Mouse (Mus musculus): ENCODE results near the gene Tmem131.

Tmem131 gene

DNA sequence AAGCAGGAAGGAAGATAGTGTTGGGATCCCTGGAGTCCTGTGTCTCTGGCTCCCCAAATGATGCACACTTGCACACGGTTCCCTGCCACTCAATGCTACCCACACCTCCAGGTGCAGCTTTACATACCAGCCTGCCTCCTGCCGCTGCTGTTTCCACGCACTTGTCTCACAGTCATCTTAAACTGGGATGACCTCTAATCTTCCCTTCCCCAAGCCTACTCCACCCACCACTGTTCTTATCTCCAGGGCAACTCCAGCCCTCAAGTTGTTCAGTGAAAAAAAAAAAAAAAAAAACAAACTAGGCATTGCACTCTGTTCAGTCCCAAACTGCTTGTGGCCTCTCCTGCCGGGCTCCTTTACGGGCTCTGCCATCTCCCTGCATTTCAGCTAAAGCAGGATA, at the start of gene Tmem131:
Tmem131 (minus strand) TSS at position 14 of the 400 bp plus-strand sequence.
- no peak for DNase-seq (ENCODE audit: low spot score in 2 of 2)

DNA sequence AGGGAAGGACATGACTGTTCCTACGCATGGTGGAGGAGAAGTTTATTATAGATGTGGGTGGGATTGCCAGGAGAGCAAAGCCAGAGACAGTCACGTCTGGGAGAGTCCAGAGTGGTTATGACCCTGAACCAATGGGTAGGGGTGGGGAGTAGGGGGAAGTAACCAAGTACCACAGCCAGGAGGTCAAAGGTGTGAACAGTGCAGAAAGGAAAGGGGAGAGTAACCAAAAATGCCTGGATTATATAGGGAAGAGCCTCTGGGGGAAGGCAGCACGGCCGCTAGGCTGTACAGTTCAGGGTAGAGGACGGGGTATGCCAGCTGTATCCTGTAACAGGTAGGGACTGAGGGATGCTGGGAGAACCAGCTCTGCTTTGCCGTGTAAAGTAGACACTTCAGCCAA, 45.1 kb upstream of the Tmem131 start:
- DNase-seq (ENCODE audit: low spot score in 2 of 2), result no peak

DNA sequence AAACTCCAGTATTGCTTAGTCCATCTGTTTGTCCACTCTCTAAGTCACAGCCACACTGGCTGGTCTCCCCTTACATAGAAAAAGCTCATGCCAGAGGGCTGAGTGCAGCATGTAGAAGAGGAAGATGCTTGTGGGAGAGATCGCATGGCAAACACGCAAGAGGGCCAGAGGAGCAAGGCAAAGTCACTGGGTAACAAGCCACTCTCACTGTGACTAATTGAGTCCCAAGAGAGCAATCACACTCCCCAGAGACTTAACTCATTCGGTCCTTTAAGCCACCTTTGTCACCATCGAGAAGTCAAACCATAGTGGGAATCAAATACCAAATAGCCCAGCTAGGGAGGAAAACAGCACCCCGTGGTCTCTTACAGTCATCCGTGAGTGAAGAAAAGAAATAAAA, 44.7 kb upstream of the Tmem131 start:
- no peak for DNase-seq (ENCODE audit: low spot score in 2 of 2)

DNA sequence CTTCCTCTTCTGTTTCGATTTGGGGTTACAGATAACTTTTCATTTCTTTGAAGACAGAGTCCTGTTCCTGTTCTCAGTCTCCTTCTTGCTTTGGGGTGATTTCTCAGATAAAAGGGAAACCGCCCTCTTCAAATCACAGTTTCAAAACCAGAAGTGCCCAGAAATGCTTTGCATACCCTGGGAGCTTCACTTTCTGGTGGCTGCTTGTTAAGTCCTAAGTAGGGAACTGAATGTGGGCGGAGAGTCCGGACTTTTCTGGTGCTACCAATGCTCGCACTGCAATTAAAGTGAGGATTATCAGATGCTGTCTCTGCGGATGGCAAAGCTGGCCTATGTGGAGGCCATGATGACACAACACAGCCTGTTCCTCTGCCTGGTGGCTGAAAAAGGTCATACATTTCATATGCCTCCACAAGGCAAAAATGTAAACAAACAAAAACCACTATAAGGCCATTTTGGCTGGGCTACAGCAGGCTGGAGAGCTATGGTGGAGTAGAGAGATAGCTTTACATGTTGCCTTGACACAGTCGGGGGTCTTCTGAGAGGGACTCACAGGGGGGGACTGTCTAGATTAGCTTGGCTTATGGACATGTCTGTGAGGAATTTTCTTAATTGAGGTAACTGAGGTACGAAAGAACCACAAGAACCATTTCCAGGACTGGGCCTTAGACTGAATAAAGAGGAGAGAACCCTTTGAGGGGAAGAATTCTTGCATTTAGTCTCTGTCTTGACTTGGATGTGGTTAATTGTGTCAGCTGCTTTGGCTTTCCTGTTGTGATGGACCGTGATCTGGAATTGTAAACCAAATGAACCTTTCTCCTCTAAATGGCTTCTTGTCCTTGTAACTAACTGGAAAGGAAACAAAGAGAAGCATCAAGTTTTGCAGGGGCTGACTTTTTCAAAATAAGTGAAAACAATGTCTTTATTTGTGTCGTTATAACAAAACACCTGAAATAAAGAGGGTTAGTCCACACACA, 44.0 kb upstream of the Tmem131 start:
- DNase-seq (ENCODE audit: low spot score in 2 of 2), result no peak

DNA sequence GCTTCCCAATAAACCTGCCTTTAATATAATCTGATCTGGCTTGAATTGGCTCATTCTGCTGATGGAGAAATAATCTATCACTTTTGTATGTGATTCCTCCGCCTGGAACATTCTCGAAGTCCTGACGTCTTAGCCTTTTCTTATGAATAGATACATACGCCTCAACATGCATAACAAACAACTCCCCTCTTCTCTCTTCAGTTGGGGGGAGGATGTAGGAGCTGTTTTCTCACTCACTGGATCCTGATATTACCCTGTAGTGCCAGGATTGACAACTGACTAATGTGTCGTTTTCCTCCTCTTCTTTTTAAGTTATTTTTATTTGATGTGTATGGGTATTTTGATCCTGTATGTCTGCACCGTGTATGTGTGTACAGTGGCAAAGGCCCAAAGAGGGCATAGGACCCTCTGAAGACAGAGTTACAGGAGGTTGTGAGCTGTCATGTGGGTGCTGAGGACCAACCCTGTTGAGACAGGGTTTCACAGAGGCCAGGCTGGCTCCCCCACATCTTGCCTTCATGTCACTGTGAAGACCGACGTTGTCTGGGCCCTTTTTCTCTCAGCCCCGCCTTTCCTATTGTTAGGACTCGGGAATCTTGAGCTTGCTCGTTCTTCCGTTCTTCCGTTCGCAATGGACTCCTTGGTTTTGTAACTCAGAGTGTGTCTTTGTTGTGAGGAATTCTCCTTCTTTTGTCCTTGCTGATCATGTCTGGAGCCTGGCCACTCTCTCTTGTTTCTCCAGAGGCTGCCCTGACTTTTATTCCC, 43.1 kb upstream of the Tmem131 start:
- no peak for DNase-seq (ENCODE audit: low spot score in 2 of 2)

DNA sequence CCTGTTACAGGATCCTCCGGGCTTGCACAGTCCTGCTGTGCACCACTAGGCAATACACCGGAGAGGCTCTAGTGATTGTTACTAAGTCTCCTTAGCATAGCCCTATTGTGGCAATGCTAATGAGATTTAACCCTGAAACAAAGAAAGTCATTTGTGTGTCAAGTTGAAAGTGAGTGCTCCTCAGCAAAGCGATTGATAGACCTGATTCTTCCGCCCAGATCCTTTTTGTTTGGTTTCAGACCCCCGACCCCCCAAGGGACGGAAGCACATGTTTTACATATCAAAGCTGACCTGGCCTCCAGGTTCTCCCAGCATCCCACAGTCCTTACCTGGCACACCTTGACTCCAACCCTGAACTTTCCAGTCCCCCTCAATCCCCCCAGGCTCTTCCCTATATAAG, 42.4 kb upstream of the Tmem131 start:
- DNase-seq (ENCODE audit: low spot score in 2 of 2), result no peak

DNA sequence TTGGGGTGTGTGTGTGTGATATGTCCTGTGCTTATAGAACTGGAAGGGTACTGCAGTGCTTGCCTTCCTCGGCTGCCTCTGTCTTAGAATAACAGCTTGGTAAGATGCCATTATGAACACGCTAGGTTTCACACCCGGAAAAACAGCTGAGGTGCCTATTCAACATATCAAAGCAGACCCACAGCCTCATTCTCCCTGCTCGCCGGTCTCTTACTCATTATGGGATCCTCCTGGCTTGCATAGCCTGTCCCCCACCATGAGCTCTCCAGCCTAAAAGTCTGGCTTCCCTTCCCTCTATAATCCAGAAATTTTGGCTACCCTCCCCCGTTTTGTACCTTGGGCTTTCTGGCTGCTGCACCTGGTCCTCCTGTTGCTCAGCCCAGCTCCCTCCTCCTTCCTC, 40.9 kb upstream of the Tmem131 start:
- DNase-seq (ENCODE audit: low spot score in 2 of 2), result no peak

DNA sequence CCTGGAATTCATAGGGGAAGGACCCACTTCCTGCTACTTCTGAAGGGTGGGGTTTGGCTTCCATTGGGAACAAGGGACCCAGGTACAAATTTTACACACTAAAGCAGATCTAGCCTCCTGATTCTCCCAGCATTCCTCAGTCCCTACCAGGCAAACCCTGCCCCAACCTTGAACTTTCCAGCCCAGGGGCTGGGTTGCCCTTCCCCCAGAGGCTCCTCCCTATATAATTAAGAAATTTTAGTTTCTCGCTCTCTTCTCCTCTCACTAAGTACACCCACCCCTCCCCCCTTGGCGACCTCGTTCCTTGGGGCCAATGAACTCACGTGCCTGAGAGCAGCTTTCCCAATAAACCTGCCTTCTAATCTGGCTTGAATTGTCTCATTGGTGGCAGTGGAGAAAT, 40.3 kb upstream of the Tmem131 start:
- DNase-seq (ENCODE audit: low spot score in 2 of 2), result no peak

DNA sequence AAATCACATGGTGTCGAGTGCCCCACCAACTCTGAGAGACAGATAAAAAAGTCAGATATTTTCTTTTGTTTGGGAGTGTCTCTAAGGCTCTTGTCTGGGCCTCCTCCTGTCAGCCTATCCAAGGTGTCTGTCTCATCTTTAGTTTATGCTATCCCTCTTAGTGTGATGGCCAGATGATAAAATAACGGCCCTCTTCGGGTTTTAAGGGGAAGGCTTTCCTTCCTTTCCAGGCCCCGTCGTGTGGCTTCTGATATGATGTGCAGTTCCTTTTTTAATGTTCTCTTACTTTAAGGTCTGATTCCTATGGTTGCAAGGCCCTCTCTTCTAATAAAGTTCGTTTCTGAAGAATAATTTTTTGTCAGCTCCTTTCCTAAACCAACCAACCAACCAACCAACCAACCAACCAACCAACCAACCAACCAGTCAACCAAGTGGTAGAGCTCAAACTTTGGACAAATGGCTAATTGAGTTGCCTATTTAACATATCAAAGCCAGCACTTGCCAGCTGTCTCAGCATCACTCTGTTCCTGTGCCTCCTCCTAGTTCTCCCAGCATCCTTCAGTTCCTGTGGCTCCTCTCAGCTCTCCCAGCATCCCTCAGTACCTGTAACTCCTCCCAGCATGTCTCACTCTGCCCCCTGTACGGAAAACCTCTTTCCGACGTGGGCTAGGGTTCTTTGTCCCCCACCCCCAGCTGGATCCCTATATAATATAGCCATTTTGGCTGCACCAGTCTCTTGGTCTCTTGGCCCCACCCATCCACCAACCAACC, 38.9 kb upstream of the Tmem131 start:
- DNase-seq (ENCODE audit: low spot score in 2 of 2), result no peak

DNA sequence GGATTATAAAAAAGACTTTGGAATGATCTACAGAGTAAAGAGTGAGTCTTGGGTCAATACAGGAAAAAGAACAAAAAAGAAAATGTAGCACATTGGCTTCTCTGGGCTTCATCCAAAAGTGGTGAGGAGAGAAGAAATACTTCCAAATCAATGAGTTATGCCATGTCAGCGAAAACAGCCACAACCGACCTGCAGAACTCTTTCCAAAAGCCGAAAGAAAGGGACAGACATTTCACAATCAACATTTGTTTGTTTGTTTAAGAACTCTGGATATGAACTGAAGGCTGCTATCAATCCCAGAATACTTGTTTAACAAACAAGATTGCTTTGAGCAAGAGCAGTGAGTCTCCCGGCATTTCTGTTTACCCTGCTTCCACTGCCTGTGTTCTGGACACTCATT, 33.3 kb upstream of the Tmem131 start:
- DNase-seq (ENCODE audit: low spot score in 2 of 2), result no peak

DNA sequence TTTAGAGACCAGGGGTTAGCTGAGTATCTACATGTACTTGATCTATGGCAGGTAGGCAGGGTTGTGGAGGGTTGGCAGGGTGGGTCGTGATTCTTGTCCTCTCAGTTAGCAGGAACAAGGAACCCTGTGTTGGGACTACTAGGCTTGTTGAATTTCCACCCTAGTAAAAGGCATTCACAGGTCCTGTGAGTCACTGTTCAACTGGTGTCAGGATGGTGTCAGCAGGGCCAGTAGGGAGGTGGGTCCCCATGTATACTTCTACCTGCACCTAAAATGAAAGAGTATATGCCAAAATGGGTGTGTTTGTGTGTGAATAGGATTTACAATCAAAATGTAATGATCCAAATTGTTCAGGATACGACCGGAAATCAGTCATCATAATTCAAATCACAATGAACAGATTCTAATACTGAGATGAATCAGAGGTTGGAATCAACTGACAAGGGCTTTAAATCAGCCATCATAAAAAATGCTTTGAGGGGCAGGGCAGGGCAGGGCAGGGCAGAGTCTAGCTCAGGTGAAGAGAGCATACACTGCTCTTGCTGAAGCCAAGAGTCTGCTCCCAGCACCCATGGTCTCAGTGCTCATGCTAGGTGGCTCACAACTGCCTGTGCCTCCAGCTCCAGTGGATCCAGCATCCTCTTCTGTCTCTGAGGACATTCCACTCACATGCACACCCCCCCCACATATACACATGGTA, 27.6 kb upstream of the Tmem131 start:
- DNase-seq (ENCODE audit: low spot score in 2 of 2), result no peak

DNA sequence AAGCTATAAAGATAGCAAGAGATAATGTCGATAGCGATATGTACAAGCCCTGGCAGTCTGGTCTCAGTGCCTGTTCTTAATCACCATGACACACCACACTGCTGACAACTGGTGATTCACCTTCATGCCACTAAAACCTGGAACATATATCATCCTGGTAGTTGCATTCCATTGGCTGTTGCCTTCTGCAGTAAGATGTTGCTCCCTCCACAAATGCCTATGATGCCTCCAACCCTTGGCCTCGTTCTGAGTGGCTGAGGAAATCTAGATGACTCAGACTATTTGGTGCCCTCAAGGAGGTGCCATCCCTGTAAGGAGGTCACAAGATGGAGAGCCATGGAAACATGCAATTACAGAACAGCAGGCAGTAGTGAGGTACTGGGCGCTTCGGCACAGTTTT, 22.4 kb upstream of the Tmem131 start:
- DNase-seq (ENCODE audit: low spot score in 2 of 2), result no peak

DNA sequence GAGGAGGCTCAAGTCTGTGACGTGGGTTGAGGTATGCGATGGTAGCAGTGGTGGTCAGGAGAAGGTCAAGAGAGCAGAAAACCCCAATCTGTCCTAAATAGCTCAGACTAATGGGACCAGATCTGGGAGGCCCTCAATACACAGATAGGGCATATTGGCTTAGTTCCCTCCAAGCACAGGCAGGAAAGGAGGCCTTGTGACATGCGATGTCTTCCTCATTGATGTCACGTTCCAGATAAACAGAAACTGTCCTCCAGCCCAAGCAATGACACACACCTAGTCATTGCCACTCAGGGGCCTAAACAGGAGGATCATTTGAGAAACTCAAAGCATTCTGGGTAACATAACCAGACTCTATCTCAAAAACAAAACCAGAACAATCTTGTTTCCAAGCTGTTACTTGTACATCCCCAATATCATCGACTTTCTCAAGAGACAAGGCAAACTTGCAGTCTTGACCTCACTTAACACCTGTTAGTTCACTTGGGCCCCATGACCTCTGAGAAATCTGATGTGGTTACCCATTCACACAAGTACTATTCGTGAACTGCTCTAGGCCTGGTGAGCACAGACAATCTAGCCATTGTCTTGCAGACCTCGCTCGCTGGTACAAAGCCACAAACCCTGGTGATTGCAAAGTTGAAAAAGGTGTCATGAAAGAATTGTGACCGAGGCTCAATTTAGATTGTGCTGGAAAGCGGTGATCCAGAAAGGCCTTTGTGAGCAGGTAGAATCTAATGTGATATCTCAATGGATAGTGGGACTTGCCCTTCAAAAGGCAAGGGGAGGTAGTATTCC, 19.1 kb upstream of the Tmem131 start:
- DNase-seq (ENCODE audit: low spot score in 2 of 2), result no peak

DNA sequence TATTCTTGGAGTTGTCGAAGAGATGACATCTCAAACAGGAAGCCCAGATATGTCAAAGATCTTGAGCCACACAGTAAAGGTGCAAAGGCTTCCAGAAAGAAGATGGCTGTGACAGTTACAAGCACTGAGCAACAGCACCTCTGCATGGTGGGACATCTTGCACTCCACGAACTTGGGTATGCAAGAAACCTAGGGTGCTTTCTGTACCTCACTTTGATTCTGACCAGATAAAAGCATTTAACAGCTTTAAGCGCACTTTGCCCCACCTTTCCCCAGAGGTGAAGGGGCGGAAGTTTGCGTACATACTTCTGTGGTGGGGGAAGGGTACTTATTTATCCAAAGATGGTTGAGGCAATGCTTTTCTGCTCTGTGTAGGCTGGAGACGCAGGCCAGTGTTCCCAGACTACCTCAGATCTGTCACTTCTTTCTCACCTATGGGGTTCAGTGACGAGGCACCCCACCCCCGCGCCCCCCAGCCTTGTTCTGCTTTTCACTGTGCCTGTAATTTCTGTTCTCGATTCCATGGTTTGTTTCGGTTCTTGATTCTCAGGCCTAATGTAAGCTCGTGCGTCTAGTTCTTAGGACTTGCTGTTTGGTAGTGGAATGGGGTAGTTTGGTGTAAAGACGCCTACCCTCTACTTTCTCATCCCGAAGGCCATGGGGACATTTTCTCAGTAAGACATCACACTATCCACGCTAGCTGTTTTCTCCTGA, 17.2 kb upstream of the Tmem131 start:
- DNase-seq (ENCODE audit: low spot score in 2 of 2), result no peak

DNA sequence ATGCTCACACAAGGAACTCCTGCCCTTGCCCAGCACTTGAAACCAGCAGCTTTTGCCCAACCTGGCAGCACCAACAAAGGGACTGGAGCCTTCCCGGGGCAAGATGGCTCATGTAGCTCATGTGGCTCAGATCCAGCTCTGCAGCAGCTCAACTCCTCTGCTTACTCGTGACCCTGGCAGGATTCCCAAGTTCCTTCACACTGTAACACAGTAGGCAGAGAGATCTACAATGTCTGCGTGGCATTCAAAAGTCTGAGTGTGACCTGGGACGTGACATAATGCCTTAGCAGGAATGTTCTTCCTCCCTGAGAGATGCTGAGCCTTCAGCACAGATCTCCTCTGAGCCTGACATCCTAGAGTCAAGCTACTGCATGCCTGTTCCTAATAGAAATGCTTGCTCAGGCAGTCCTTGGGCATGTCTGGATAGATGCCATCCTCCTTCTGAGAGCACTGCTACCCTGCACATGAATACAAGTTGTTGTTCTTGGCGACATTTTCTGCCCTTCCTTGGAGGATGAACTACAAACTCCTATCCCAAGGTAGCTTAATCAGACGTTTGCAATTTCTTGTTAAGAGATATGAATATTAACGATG, 6.2 kb upstream of the Tmem131 start:
- DNase-seq (ENCODE audit: low spot score in 2 of 2), result no peak

DNA sequence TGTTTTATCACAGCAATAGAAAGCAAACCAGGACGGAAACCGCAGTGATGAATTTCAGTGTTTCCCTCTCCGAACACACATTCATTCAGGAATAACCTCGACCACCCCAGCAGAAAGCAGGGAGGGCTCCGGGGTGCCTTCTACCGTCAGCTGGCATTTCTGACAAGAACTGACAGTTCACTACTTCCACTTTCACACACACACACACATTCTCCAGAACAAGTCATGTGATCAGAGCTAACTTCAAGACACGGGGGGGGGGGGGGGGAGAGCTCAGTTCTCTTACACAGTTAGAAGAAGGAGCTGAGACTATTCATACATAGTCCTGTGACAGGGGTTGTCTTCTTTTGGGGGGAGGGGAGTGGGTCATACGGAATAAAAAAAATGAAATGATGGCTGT, 4.0 kb upstream of the Tmem131 start:
- no peak for DNase-seq (ENCODE audit: low spot score in 2 of 2)

DNA sequence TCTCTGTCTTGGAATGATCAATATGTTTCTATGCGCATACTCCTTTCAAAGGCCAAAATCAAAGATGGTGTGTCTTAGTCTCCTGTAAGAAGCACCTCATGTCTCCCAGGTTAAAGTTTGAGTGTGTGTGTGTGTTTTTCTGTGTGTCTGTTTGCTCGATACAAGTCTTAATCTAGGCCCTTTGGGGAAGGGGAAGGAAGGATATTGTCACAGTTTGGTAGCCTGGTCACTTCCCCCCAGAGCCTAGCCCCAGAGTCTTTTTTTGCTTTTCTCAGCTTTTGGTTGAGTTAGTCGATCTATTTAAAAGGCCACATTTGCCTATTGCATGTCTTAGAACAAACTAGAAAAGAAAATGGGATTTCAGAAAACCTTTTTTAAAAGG, 3.1 kb downstream of the Tmem131 start:
- no peak for DNase-seq (ENCODE audit: low spot score in 2 of 2)

DNA sequence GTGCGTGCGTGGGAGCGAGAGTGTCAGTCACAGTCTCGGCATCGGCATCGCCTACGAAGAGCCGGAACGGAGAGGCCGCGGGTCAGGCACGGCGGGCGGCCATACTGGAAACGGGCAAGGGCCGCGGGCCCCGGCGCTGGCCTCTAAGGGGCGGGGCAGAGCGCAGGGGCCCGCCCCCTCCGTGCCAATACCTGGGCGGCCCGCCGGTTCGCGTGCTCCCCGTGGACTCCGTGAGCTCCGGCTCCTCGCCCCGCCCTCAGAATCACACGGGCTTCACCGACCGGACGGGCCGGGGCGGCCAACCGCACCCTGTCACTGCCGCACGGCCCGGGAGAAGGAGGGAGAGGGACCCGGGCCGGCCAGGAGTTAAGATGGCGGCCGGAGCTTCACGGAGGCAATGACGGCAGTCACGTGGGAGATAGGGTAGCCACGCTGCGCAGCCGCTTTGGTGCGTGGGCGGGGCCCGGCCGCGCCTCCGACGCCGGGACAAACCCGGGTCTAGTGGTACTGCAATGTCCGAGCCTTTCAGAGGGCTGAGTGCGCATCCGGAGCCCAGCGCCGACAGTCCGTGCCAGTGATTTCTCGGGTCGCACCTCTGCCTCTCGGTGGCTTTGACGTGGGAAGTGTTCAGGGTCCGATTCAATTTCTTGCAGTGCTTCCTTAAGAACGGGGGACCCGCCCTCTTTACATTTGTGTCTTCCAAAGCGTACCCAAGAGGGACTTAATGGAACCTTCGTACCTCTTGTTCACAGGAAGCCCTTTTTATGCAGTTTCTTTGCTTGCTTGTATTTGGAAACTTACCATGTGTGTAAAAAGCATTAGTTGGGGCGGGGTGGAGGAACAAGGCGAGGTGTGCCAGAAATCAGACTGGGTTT, 3.7 kb downstream of the Tmem131 start:
- peak; percentile 88 to 91 for DNase-seq (ENCODE audit: low spot score in 2 of 2)
